Mouse (Mus musculus) left cerebral cortex, adult 2 months (tissue): ENCODE measurements around the gene Prrc2b. TPM values are rescaled to one million over a fixed set of nuclear protein-coding genes. Genes with fewer than 3 reads are reported as not detected.
A peak's percentile ranks its signal among the peaks of the same experiment; 100 is the strongest.

Experiments used
- DNase-seq, 2 experiments: peaks; one replicate each; pipeline ENCODE4 v3.0.0; 2021 to 2022; ENCODE audit warnings: low spot score in 2 of 2, mixed read lengths in 1 of 2; ENCODE audit errors: extremely low spot score in 1 of 2
- H3K27ac ChIP-seq: fragments of 200-600 bp; 2 replicates; pipeline ENCODE4 v1.8.1; 2022
- H3K4me3 ChIP-seq: fragments of 200-600 bp; 2 replicates; pipeline ENCODE4 v1.8.1; 2022
- CTCF ChIP-seq: fragments of 200-600 bp; IDR thresholded peaks from 2 replicates; pipeline ENCODE4 v1.8.1; 2022; ENCODE audit warnings: antibody characterized with exemption, mild to moderate bottlenecking, moderate library complexity
- intact Hi-C: fragments of 180-260 bp; cut with DNase I; formaldehyde crosslinking; loops from one replicate; pipeline ENCODE4 v1.15.1; 2025
- total RNA-seq, 2 experiments: library from RNA; stranded (reverse); gene quantifications; 2 replicates each; pipeline ENCODE4 v1.2.3; 2021

Gene Prrc2b
- total RNA-seq, 2 experiments from 2014 or later, result 268 to 280 TPM

- no peak overlapping the region for H3K27ac ChIP-seq
- DNase-seq, result no peak
- no peak for TF ChIP-seq CTCF
- H3K4me3 ChIP-seq, result no peak overlapping the region
- intact Hi-C loops, result no loop called here
Measured at GRCm38 (mm10) chr2:32242986-32243385, 92.1 kb downstream of the Prrc2b start.

- intact Hi-C loops, result no loop called here
- DNase-seq, result no peak
- H3K4me3 ChIP-seq, result no peak overlapping the region
- no peak for TF ChIP-seq CTCF
- H3K27ac ChIP-seq, result no peak overlapping the region
Measured at GRCm38 (mm10) chr2:32246741-32247140, 95.9 kb downstream of the Prrc2b start.

- TF ChIP-seq CTCF, result no peak
- intact Hi-C loops, result no loop called here
- H3K27ac ChIP-seq, result no peak overlapping the region
- no peak overlapping the region for H3K4me3 ChIP-seq
- DNase-seq, result no peak
Measured at GRCm38 (mm10) chr2:32248377-32249361, 97.8 kb downstream of the Prrc2b start.

DNA sequence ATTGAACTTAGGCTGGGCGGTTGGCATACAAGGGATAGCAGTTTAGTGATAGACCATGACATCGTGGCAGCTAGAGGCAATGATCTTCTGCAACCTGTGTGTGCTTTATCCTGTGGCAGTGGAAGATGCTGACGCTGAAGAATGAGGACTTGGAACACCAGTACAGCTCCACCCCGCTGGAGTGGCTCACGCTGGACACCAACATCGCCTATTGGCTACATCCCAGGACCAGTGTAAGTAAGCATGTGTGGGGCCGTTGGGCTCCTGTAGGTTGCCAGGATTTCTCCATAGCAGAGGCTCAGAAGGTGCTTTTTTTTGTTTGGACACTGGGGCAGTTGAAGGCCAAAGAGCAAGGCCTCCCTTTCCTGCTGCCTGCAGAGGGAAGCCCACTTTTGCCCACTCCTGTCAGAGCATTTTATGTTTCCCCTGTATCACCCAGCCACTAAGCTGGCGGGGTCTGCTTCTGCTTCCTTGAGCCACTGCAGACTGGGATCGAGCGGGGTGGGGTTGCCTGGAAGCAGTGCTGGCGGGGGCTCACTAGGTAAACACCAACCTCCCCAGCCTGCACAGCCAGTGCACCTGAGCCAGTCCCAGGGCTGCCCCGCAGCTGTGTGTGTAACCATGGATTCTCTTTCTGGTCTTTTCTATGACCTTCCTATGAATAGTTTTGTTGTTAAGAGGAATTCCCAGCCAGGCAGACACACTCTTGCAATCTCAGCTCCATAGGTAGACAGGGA lies 101.1 kb downstream of the Prrc2b start:
- no peak for TF ChIP-seq CTCF
- no peak for DNase-seq
- intact Hi-C loops, result no loop called here
- no peak overlapping the region for H3K4me3 ChIP-seq
- H3K27ac ChIP-seq, result no peak overlapping the region

DNA sequence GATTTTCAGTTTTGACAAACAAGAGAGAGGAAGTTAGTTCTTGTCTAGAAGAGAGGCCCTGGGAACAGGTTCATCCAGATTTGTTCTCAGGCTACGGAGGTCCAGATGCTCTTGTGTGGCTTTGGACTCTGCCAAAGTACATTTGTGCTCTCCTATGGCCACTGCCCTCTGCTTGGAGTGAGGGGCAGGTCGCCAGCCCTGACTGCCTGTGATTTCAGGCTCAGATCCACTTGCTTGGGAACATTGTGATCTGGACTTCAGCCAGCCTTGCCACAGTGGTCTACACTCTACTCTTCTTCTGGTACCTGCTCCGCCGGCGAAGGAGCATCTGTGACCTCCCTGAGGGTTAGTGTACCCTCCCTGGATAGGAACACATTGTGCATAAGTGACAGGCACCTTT lies 101.8 kb downstream of the Prrc2b start:
- H3K27ac ChIP-seq, result no peak overlapping the region
- intact Hi-C loops, result no loop called here
- no peak for DNase-seq
- TF ChIP-seq CTCF, result no peak
- no peak overlapping the region for H3K4me3 ChIP-seq

GRCm38 (mm10) chr2:32253352-32253751 lies 102.5 kb downstream of the Prrc2b start:
- Histone ChIP-seq H3K4me3 (no peak overlapping the region), H3K27ac (no peak overlapping the region)
- TF ChIP-seq CTCF, result no peak
- intact Hi-C loops, result no loop called here
- DNase-seq, result no peak

DNA sequence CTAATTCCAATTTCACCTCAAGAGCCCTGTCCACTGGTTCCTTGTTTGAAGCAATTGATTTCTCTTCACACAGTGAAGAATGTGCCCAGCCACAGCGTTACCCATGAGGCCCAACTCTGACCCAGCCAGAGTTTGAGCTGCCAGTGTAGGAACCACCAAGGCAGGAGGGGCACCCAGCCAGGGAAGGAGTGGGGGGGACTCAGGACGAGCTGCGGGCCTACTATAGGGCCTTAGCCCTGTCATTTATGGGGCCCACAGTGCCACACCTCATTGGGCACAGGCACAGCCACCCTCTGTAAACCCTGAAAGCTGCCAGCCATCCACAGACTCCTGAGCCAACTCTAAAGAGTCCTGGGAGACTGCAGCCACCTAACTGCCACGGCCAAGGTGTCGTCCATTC lies 103.7 kb downstream of the Prrc2b start:
- no peak for DNase-seq
- no peak overlapping the region for H3K4me3 ChIP-seq
- H3K27ac ChIP-seq, result no peak overlapping the region
- intact Hi-C loops, result no loop called here
- TF ChIP-seq CTCF, result no peak

DNA sequence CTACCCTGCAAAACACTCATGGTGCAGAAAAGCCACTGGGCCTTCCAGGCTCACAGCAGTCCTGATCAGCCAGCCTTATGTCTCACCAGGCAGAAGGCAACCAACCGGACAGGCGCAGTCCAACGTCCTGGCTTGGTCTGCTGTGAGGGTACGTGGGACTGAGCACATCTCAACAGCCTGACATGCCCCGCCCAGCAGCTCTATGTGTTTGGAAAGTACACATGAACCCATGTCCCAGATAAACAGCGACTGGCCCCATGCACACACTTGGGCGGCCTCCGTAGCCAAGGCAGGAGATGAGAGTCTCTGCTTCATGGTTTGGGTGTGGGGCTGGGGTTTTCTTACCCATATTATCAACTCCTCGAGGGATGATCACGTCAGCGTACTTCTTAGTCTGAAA lies 105.4 kb downstream of the Prrc2b start:
- intact Hi-C loops, result no loop called here
- DNase-seq, result no peak
- Histone ChIP-seq H3K4me3 (no peak overlapping the region), H3K27ac (no peak overlapping the region)
- TF ChIP-seq CTCF, result no peak

GRCm38 (mm10) chr2:32258887-32259533 lies 108.1 kb downstream of the Prrc2b start:
- no peak for DNase-seq
- H3K4me3 ChIP-seq, result peak overlapping the region; percentile 61
- no peak for TF ChIP-seq CTCF
- H3K27ac ChIP-seq, result no peak overlapping the region; the same call in 1 of the 2 replicates
- intact Hi-C loops, result no loop called here

- H3K4me3 ChIP-seq, result peak within 1 kb of the TSS; percentile 61
- DNase-seq, result peak; percentile 87 to 89
- H3K27ac ChIP-seq, result peak within 1 kb of the TSS; percentile 86
- no peak; the same call in 1 of the 2 replicates for TF ChIP-seq CTCF
- intact Hi-C loops, result no loop called here
Measured at GRCm38 (mm10) chr2:32259657-32260417, 109.0 kb downstream of the Prrc2b start, which contains the start of gene Uck1. TSS of gene Uck1 (minus strand) at chr2:32260159.

GRCm38 (mm10) chr2:32260635-32261034 lies 109.8 kb downstream of the Prrc2b start:
- no peak for DNase-seq
- peak; percentile 57 for TF ChIP-seq CTCF
- intact Hi-C loops, result no loop called here

More at GRCm38 (mm10) chr2:32260635-32261034, 109.8 kb downstream of the Prrc2b start:
- Histone ChIP-seq H3K27ac (no peak overlapping the region), H3K4me3 (no peak overlapping the region)
